Mouse (Mus musculus) myocyte (in vitro differentiated cells): ENCODE results near the gene Dyrk3. TPM values are rescaled to one million over a fixed set of nuclear protein-coding genes. Genes with fewer than 3 reads are reported as not detected.

ENCODE experiments used
- H3K27me3 ChIP-seq: one replicate; pipeline ENCODE4 v1.6.1; 2011; ENCODE audit not compliant: control insufficient read depth, insufficient read depth, insufficient read length
- H3K36me3 ChIP-seq: one replicate; pipeline ENCODE4 v1.6.1; 2011; ENCODE audit not compliant: control insufficient read depth, insufficient read depth
- H3K4me2 ChIP-seq: one replicate; pipeline ENCODE4 v1.6.1; 2011; ENCODE audit warnings: low read depth, control low read depth
- H3K4me3 ChIP-seq: one replicate; pipeline ENCODE4 v1.5.1; 2011; ENCODE audit warnings: mild to moderate bottlenecking, control low read depth, moderate library complexity
- H3K79me2 ChIP-seq: one replicate; pipeline ENCODE4 v1.6.1; 2011; ENCODE audit not compliant: control insufficient read depth, insufficient read depth
- H3ac ChIP-seq: one replicate; pipeline ENCODE4 v1.6.1; 2011; ENCODE audit not compliant: control insufficient read depth, insufficient read length
- CEBPB ChIP-seq: IDR thresholded peaks from 2 replicates; pipeline ENCODE4 v1.6.1; 2011; ENCODE audit warnings: mild to moderate bottlenecking, moderate library complexity; ENCODE audit not compliant: poor library complexity, insufficient read depth, severe bottlenecking
- E2F4 ChIP-seq: IDR thresholded peaks from one replicate; pipeline ENCODE4 v1.6.1; 2011; ENCODE audit warnings: mild to moderate bottlenecking, control low read depth, moderate library complexity; ENCODE audit not compliant: insufficient read depth
- MAX ChIP-seq: IDR thresholded peaks from one replicate; pipeline ENCODE4 v1.6.1; 2011; ENCODE audit warnings: low read depth, mild to moderate bottlenecking, control low read depth
- MYOD1 ChIP-seq, 3 experiments: IDR thresholded peaks; one replicate each; pipeline ENCODE4 v1.6.1; 2011; ENCODE audit warnings: control low read depth in 2 of 3, low read depth in 2 of 3, mild to moderate bottlenecking in 2 of 3, moderate library complexity in 1 of 3; ENCODE audit not compliant: insufficient read length in 2 of 3, control insufficient read depth in 1 of 3
- MYOG ChIP-seq, 3 experiments: IDR thresholded peaks; one replicate each; pipeline ENCODE4 v1.6.1; 2011; ENCODE audit warnings: control low read depth in 2 of 3, low read depth in 2 of 3, mild to moderate bottlenecking in 2 of 3; ENCODE audit not compliant: insufficient read length in 2 of 3, control insufficient read depth in 1 of 3, insufficient read depth in 1 of 3
- POLR2A ChIP-seq: IDR thresholded peaks from one replicate; pipeline ENCODE4 v1.6.1; 2011; ENCODE audit warnings: low read depth, mild to moderate bottlenecking, control low read depth, moderate library complexity; ENCODE audit not compliant: insufficient read length
- POLR2AphosphoS2 ChIP-seq: IDR thresholded peaks from one replicate; pipeline ENCODE4 v1.6.1; 2011; ENCODE audit warnings: low read depth, control low read depth; ENCODE audit not compliant: insufficient read length
- REST ChIP-seq: IDR thresholded peaks from one replicate; pipeline ENCODE4 v1.6.1; 2011; ENCODE audit warnings: mild to moderate bottlenecking, control low read depth, moderate library complexity; ENCODE audit not compliant: insufficient read depth, insufficient read length
- SRF ChIP-seq: IDR thresholded peaks from one replicate; pipeline ENCODE4 v1.6.1; 2011; ENCODE audit warnings: low read depth; ENCODE audit not compliant: control insufficient read depth, insufficient read length
- TCF12 ChIP-seq: IDR thresholded peaks from one replicate; pipeline ENCODE4 v1.6.1; 2011; ENCODE audit warnings: mild to moderate bottlenecking, control low read depth; ENCODE audit not compliant: poor library complexity, insufficient read depth, severe bottlenecking
- TCF3 ChIP-seq: IDR thresholded peaks from one replicate; pipeline ENCODE4 v1.6.1; 2011; ENCODE audit warnings: low read depth, control low read depth; ENCODE audit not compliant: insufficient read length
- USF1 ChIP-seq: IDR thresholded peaks from one replicate; pipeline ENCODE4 v1.6.1; 2011; ENCODE audit warnings: low read depth, mild to moderate bottlenecking, control low read depth, moderate library complexity
- polyA plus RNA-seq: library from polyadenylated mRNA; unstranded; fragments of >200 nt; fragmentation: generic; extraction: Trizol; gene quantifications from one replicate; pipeline ENCODE4 v1.2.1, GENCODE M21; 2012; ENCODE audit warnings: missing spikeins

Gene Dyrk3
- 2.7 TPM for polyA plus RNA-seq

- peak within 1 kb of the TSS; percentile 90 for H3K4me2 ChIP-seq
- peak within 1 kb of the TSS; percentile 12 for H3ac ChIP-seq
- no peaks in the 10 kb centered on the region for H3K36me3 ChIP-seq
- H3K79me2 ChIP-seq, result no peaks in the 10 kb centered on the region
- TF ChIP-seq TCF3 (no peak), MYOG (IDR thresholded peaks at IDR 0.05; ENCODE audit: control insufficient read depth in 1 of 3, insufficient read depth in 1 of 3, insufficient read length in 2 of 3, low read depth in 2 of 3) (peak in 1 of 3 experiments; percentile 47), POLR2A (peak; percentile 66), MYOD1 (IDR thresholded peaks at IDR 0.05; ENCODE audit: control insufficient read depth in 1 of 3, insufficient read length in 2 of 3, low read depth in 2 of 3) (peak in 1 of 3 experiments; percentile 25), POLR2AphosphoS2 (peak; percentile 66)
- peak within 1 kb of the TSS; percentile 57 for H3K4me3 ChIP-seq
- no peaks in the 10 kb centered on the region for H3K27me3 ChIP-seq
These were observed at the start of gene Dyrk3 for GRCm38 (mm10) chr1:131138191-131139016. Dyrk3 (minus strand) TSS chr1:131138340.

- H3ac ChIP-seq, result no peak overlapping the region
- no peak overlapping the region for H3K4me3 ChIP-seq
- TF ChIP-seq TCF12 (no peak), MYOG (IDR thresholded peaks at IDR 0.05; ENCODE audit: control insufficient read depth in 1 of 3, insufficient read depth in 1 of 3, insufficient read length in 2 of 3, low read depth in 2 of 3) (no peak), E2F4 (no peak), TCF3 (no peak), CEBPB (no peak), POLR2AphosphoS2 (no peak)
- H3K79me2 ChIP-seq, result no peaks in the 10 kb centered on the region
- no peak overlapping the region for H3K4me2 ChIP-seq
- no peaks in the 10 kb centered on the region for H3K27me3 ChIP-seq
- no peaks in the 10 kb centered on the region for H3K36me3 ChIP-seq
These were observed 49.7 kb upstream of the Dyrk3 start for GRCm38 (mm10) chr1:131187856-131188255.

- H3K79me2 ChIP-seq, result no peaks in the 10 kb centered on the region
- no peaks in the 10 kb centered on the region for H3K36me3 ChIP-seq
- H3K27me3 ChIP-seq, result no peaks in the 10 kb centered on the region
- no peak overlapping the region for H3K4me2 ChIP-seq
- TF ChIP-seq TCF3 (no peak), TCF12 (no peak), CEBPB (no peak), E2F4 (no peak)
- H3ac ChIP-seq, result no peak overlapping the region
- no peak overlapping the region for H3K4me3 ChIP-seq
These were observed 48.9 kb upstream of the Dyrk3 start for GRCm38 (mm10) chr1:131186995-131187394.

- no peaks in the 10 kb centered on the region for H3K27me3 ChIP-seq
- H3K79me2 ChIP-seq, result no peaks in the 10 kb centered on the region
- H3K4me3 ChIP-seq, result no peak overlapping the region
- no peak overlapping the region for H3ac ChIP-seq
- no peak overlapping the region for H3K4me2 ChIP-seq
- TF ChIP-seq E2F4, result no peak
- no peaks in the 10 kb centered on the region for H3K36me3 ChIP-seq
These were observed 47.8 kb upstream of the Dyrk3 start for GRCm38 (mm10) chr1:131185821-131186506.

- Histone ChIP-seq H3K27me3 (no peaks in the 10 kb centered on the region), H3K4me3 (no peak overlapping the region), H3K4me2 (peak overlapping the region; percentile 55), H3K79me2 (no peaks in the 10 kb centered on the region), H3K36me3 (no peaks in the 10 kb centered on the region), H3ac (no peak overlapping the region)
- TF ChIP-seq CEBPB (no peak), MAX (no peak), REST (no peak), USF1 (no peak), TCF12 (no peak), TCF3 (no peak), POLR2A (no peak), SRF (no peak), MYOG (IDR thresholded peaks at IDR 0.05; ENCODE audit: control insufficient read depth in 1 of 3, insufficient read depth in 1 of 3, insufficient read length in 2 of 3, low read depth in 2 of 3) (no peak), E2F4 (no peak), MYOD1 (IDR thresholded peaks at IDR 0.05; ENCODE audit: control insufficient read depth in 1 of 3, insufficient read length in 2 of 3, low read depth in 2 of 3) (no peak), POLR2AphosphoS2 (no peak)
These were observed 47.0 kb upstream of the Dyrk3 start for GRCm38 (mm10) chr1:131184956-131185660.
